Mouse (Mus musculus) cerebellum, adult 11 months (tissue): ENCODE data around the gene Dab2ip.

ENCODE experiments used
- DNase-seq: peaks from one replicate; pipeline ENCODE4 v3.0.0; 2022

Gene Dab2ip

DNA sequence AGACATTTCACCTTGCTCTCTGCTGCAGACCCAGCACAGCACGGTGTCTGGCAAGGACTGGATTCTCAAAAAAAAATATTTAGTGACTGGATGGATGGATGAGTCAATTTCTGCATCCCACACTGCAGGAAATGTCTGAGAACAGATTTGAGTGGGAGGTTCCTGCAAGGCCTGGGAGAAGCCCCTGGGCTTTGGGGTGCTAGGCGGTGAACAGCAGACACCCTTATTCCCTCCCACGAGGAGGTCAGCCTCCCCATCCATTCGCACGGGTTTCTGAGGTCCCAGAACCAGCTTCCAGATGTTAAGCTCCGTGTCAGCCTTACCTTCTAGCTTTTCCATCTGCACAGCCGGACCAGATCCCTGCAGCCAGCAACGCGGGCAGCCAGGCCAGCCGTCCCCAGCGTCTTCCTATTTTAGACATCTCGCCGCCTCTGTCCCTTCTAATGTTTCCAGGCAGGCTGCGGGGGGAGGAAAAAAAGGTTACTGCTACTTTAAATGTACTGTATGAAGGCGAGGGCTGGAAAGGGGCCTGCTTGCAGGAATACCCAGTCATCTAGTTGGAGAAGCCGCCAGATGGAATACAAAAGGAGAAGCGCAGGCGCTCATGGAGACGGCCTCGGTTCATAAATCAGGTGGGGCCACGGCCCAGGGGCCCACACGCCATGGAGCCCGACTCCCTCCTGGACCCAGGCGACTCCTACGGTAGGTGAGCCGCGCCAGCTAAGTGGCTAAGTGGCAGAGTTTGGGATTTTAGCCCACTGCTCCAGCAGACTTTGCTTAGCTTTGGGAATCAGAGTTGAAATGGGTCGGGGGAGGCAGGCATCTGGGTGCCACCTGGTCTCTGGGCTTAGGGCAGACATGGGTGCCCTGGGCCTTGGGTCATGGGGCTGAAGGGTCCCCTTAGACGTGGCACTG is at the start of gene Dab2ip:
Gene Dab2ip, plus strand, starts transcription at position 356 of the 915 bp plus-strand sequence.
- peak; percentile 38 for DNase-seq

DNA sequence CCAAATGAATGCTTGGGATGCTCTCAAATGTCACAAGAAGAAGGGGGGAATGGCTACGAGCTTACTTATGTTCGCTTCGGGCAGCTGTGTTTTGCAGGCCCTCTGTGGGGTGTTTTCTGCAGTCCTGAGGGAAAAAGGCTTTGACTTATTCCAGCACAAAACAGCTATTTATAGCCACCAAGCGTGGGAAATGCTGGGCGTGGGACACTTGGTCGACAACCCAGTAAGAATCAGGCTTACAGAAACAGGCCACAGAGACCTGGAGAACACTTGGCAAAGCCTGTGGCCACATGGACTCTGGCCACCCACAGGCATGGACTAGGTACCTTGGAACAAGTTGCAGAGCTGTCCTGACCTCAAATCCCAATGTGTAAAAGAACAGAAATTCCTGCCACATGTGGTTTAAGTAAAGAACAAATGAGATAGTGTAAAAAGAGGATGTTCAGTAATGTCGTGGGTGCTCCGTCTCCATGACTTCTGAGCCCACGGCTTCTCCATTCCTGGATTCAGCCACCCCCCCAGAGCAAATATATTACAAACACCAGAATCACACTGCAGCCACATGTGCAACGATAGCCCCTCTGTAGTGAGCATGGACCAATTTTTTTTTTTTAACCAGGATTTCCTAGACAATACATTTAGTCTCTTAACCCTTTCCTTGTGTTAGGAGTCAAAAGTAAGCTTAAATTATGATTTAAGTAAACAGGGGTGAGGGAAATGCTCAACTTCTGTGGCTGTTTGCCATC is 49.3 kb upstream of the Dab2ip start:
- DNase-seq, result no peak

DNA sequence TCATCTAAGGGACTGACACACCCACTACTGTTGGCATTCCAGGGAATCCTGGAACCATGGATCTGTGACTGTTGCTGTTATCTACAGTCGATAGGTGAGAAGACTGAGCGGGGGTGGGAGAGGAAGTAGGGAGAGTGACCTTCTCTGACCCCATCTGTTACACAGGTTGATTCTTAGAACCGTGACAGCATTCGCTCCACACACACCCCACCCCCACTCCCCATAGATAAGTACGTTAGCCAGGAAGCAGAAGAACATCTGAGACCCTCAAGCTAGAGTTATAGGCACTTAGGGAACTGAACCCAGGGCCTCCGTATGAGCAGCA is 48.8 kb upstream of the Dab2ip start:
- no peak for DNase-seq

GRCm38 (mm10) chr2:35509888-35510287 is 48.2 kb upstream of the Dab2ip start:
- DNase-seq, result no peak

GRCm38 (mm10) chr2:35510920-35511319 is 47.1 kb upstream of the Dab2ip start:
- DNase-seq, result no peak

- no peak for DNase-seq
Measured at GRCm38 (mm10) chr2:35512226-35512625, 45.8 kb upstream of the Dab2ip start.

DNA sequence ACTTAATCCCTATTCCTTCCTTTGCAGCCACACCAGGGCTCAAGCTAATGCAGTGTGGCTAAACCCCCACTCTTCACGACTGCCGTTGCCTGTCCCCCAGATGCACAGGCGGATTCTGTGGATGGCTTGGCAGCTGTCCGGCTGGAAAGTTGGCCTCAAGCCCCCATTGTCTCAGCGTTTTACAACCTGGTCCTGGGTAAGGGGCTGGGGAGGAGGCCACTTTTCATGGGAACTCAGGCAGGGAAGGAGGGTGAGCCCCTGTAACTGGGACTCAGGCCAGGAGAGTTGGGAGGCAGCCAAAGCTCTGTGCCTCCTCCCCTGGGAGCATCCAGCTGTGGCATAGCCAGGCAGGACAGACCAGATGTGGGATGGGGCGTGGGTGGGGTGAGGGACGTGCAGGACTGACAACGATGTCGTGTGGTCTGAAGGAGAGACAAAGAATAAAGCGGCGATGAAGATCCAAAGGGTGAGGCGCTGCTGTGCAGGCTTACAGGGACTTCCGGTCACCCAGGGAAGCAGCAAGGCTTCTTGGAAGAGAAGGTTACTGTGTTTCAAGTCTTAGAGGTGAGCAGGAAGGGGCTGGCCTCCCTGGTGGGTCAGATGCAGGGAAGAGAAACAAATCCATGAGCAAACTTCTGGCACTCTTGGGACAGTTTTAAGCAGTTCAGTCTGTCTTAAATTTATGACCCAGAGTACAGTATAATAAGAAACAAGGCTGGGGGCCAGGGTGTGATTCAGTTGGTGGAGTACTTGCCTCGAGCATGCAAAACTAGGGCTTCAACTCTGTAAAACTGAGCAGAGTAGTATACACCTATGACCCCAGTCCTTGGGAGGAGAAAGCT is 43.8 kb upstream of the Dab2ip start:
- no peak for DNase-seq

DNA sequence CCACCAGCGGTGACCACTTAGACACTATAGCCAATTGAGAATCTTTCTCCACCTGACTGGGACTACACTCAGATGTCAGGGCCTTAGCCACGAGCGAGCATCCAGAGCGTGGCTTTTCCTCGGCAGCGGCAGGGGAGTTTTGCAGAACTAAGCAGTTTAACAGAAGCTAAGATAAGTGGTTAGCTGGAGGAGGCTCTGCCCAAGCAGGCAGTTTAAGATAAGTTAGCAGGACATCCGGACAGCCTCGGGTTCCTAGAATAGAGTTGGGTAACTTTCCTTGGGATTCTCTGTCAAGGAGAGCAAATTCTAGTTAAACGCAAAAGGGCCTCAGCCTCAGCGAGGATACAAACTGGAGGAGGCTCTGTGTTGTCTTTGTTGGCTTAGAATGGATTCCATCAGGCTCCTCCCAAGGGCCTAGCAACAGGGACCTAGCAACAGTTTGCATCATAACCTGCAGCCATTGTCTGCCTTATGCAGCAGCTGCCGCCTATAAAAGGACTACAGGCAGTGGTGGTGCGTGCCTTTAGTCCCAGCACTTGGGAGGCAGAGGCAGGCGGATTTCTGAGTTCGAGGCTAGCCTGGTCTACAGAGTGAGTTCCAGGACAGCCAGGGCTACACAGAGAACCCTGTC is 31.3 kb upstream of the Dab2ip start:
- DNase-seq, result no peak

DNA sequence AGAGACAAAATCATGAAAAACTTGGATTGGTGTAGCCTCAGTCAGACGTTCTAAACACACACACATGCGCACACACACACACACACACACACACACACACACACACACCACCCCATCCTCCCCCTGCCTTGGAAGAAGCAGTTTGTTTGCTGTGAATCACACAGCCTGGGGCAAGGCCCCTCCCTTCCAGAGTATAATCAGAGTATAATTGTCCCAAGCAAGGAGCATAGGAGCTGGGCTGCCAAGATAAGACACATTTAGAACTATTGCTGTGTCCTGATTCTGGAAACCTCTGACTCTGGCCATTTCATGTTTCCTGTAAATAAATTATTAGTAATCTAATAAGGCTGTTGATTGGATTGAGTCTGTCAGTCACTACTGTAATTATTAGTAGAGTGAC is 29.0 kb upstream of the Dab2ip start:
- no peak for DNase-seq

DNA sequence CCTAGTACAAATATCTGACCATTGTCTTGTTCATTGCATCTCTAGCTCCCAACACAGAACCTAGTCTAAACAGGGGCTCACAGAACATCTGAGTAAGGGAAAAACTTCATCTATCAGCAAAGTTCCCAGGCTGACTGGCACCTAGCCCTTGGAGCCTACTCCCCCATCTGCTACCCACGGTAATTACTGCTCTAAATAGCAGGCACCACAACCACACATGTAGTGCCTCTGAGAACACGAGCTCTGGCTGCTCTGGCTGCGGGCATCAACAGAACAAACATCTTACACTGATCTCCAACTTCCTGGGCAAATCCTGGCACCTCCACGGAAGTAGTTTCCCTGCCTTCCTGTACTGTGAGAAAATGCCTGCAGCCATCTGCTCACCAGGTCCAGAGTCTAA is 28.2 kb upstream of the Dab2ip start:
- no peak for DNase-seq

GRCm38 (mm10) chr2:35530732-35531131 is 27.3 kb upstream of the Dab2ip start:
- no peak for DNase-seq

DNA sequence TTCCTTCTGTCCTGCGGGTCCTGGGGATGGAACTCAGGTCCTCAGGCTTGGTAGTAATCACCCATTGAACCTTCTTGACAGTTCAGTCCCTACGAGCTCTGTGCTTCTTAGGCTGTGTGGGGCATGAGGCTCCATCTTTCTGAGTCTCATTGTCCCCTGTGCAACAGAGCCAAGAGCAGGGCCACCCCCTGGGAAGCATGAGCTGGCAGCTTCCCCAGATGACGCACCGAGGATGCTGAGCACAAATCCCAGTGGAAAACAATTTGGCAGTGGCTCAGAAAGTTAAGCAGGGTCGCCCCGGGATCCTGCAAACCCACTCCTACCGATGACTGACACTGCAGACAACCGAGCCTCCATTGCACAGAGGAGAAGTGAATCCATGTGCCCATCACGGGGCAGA is 24.4 kb upstream of the Dab2ip start:
- DNase-seq, result no peak

DNA sequence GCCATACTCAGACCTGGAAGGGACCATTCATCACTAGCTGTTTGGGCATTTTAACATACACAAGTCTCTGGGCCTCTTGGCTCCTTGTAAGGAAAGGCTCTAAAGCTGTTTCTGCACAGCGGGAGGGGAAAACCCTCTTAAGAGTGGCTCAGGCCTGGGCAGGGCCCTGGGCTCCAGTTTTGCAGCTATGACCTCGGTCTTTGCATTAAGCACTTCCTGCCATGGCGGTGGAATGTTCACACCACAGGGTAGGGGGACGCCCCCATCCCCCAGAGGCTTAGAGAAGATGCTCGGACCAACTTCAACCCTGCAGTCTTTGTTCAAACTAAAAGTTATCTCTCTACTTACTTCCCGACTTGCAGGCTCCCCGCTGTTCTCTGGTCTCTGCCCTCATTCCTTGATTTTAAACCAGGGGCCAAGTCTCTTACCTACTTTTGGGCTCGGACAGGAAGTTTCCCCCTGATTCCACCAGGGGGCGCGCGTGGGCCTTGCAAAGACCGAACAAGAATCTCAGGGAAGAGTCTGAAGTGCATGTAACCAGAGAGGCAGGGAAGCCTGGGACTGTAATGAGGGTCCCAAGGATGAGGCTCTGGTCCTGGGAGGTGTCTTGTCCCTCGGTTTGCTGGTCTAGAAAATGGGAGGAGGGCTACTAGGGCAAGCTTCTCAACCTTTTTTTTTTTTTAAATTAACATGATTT is 18.6 kb upstream of the Dab2ip start:
- DNase-seq, result peak; percentile 84

GRCm38 (mm10) chr2:35540798-35541197 is 17.3 kb upstream of the Dab2ip start:
- peak; percentile 4 for DNase-seq

DNA sequence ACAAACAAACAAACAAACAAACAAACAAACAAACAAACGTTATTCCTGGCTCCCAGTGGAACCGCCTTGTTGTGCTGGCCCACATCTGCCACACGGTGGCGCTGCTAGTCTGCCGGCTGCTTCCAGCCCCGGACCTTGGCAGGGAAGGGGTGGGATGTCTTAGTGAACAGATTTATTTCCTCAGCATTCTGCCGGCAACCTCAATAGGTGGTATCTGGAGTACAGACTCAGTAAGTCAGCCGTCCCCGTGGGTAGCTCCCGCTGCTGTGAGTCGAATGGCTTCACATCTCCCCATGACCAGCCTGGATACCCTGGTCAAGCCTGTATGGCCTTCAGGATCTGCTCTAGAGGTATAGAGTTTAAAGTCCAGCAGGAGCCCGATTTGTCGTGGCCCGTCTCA is 13.3 kb upstream of the Dab2ip start:
- DNase-seq, result peak; percentile 68

DNA sequence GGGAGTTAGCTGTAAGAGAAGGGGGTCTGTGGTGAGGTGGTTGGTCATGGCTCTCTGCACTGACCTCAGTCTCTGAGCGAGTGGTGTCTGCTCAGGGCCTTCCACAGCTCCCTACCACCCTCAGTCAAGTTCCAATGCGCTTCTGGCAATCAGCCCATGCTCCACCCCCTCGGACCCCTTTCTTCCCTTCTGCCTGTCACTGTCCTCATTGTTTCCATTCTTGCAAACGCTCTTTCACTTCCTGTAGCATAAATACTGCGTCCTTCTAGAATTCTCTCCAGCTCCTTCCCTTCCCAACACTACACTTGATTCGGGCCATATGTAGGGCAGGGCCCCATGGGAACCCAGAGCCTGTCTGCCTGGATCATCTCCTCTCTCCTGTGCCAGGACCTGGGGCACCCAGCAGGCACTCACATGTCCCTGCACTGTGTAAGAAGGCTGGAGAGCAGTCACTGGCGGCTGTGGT is 12.9 kb upstream of the Dab2ip start:
- DNase-seq, result peak; percentile 78

DNA sequence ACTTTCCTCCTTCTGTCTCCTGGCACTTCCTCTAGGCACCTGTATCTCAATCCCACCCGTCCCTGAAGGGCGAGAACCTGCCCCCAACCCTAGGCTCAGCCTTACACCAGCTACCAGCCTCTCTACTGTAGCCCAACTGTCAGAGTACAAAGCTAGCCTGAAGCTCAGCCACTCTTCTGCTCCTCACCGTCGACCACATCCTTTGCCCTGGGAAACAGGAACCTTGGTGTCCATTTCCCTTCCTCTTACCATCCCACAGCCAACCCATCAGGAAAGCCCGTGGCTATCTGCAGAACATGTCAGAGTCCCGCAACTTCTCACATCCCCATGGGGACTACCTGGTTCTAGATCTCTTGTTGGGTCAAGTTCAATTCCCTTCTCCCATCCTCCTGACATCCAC is 11.6 kb upstream of the Dab2ip start:
- DNase-seq, result peak; percentile 9

GRCm38 (mm10) chr2:35549191-35549590 is 8.9 kb upstream of the Dab2ip start:
- no peak for DNase-seq

DNA sequence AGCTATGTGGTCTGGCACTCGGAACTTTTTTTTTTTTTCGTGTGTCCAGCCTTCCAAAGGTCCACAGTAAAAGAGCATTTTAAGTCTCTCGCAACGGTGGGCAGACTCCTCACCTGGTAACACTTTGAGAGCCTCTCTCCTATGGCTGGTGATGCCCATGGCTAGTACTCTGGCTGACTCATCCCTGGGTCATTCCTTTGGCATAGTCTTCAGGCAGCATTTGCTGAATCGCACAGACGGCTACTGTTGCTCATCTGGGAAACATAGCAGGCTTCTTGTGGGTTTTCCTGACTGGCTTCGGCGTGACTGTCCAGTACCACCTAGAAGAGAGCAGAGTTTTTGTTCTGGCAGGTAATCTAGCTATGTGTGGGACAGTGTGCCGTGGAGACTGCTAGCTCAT is 8.0 kb upstream of the Dab2ip start:
- no peak for DNase-seq

- DNase-seq, result peak; percentile 26
Measured at GRCm38 (mm10) chr2:35556918-35557486, 1.1 kb upstream of the Dab2ip start.

DNA sequence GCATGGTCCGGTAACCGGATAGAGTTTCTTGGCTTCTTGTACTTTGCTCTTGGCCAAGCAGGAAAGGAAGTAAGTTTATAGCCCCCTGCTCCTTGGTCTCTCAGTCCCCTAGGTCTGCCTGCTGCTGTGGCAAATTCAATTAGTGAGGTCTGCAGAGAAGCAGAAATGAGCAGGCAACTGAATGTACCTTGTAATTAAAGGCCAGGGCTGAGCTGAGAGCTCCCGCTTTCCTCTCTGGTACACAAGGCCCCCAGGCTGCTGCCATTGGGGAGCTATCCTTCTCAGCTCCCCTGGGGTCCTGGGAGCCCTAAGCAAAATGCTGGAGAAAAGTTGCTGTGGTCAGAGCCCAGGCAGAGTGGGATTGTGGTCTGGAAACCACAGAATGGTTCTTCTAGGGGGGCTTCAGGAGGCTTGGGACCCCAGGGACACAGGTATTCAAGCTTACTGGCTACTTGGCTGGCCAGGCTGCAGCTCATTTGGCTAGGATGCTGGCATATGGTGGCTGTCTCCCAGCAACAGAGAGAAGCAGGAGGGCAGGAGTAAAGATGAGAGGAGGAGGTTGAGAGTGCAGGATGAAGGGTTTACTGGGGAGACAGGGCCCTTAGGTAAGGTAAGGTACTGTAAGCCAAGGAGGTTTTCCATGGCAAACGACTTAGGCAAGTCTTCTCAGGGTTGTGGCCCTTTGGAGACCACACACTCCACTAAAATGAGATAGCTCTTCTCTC is 922 bp downstream of the Dab2ip start:
- peak; percentile 56 for DNase-seq
